Mouse (Mus musculus): ENCODE measurements around the gene Galnt16.

DNA sequence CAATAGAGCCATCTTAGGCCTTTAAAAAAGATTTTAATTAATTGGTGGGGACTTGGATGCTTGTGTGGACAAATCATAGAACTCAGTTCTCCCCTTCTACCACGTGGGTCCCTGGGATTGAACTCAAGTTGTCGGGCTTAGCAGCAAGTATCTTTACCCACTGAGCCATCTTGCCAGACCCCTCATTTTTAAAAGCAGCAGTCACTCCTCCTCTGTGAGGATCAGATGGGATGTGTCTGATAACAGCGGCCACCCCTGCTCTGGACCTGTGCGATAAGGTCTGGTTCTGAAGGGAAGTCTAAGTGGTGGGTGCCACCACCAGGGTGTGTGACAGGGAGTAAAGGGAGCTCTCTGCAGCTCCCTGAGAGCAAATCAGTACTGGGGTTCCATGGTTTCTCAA lies 77.5 kb downstream of the Galnt16 start:
- TF ChIP-seq CTCF (IDR thresholded peaks at IDR 0.05; ENCODE audit: low read depth) (no peak), EP300 (IDR thresholded peaks at IDR 0.05; ENCODE audit: low read depth) (no peak)

Measured in heart, postnatal 0 days (tissue).